Mouse (Mus musculus) spleen, postnatal 0 days (tissue): ENCODE results near the gene Med15. TPM values are rescaled to one million over a fixed set of nuclear protein-coding genes. Genes with fewer than 3 reads are reported as not detected.

ENCODE experiments used
- polyA plus RNA-seq: library from polyadenylated mRNA; unstranded; fragments of >200 nt; fragmentation: Nextera tagmentation; extraction: Ambion mirVana; gene quantifications from 2 replicates; pipeline ENCODE4 v1.2.1, GENCODE M21; 2015

The Med15 gene
- 22.2 and 23.2 TPM in 2 replicates for polyA plus RNA-seq

GRCm38 (mm10) chr16:17732841-17733340 is at the start of gene Med15:
Med15 (minus strand) TSS chr16:17732891.

GRCm38 (mm10) chr16:17759344-17759773 is 26.7 kb upstream of the Med15 start, which contains the start of gene Klhl22:
Klhl22 (plus strand) TSS chr16:17759618.

GRCm38 (mm10) chr16:17646310-17647114 is 86.2 kb downstream of the Med15 start, which contains the start of gene Ccdc74a:
Ccdc74a (plus strand) TSS chr16:17646470.

GRCm38 (mm10) chr16:17619198-17620105 is 113.2 kb downstream of the Med15 start, which contains the start of gene Smpd4:
Smpd4 (plus strand) TSS chr16:17619354.

Other genes starting within 250 kb of the Med15 start
- 0.10 TPM in 1 of 2 replicates, not detected in the other for gene Aifm3, start 243.3 kb downstream of the Med15 start, polyA plus RNA-seq
- 29.0 and 30.3 TPM in 2 replicates for gene Lztr1, start 224.2 kb downstream of the Med15 start, polyA plus RNA-seq
- 38.8 and 39.1 TPM in 2 replicates for gene Thap7, start 201.8 kb downstream of the Med15 start, polyA plus RNA-seq
- gene Lrrc74b, start 171.6 kb downstream of the Med15 start, polyA plus RNA-seq = 0.12 and 0.36 TPM in 2 replicates
- 0.31 and 0.46 TPM in 2 replicates for gene P2rx6, start 171.0 kb downstream of the Med15 start, polyA plus RNA-seq
- gene Slc7a4, start 149.7 kb downstream of the Med15 start, polyA plus RNA-seq = 6.8 and 7.6 TPM in 2 replicates
- 19.3 and 19.6 TPM in 2 replicates for gene Smpd4, start 113.5 kb downstream of the Med15 start, polyA plus RNA-seq
- gene Ccdc74a, start 86.4 kb downstream of the Med15 start, polyA plus RNA-seq = 17.1 and 17.8 TPM in 2 replicates
- gene Klhl22, start 26.7 kb upstream of the Med15 start, polyA plus RNA-seq = 15.6 and 18.8 TPM in 2 replicates
- 7.2 and 9.4 TPM in 2 replicates for gene Scarf2, start 64.4 kb upstream of the Med15 start, polyA plus RNA-seq
- gene B830017H08Rik, start 100.2 kb upstream of the Med15 start, polyA plus RNA-seq = not detected in 2 replicates
- 0.76 and 1.0 TPM in 2 replicates for gene Car15, start 105.5 kb upstream of the Med15 start, polyA plus RNA-seq
- 0.06 TPM in 1 of 2 replicates, not detected in the other for gene Gm20518, start 158.8 kb upstream of the Med15 start, polyA plus RNA-seq
- 0.04 TPM in 1 of 2 replicates, not detected in the other for gene Tssk1, start 161.3 kb upstream of the Med15 start, polyA plus RNA-seq
- gene Dgcr2, start 165.7 kb upstream of the Med15 start, polyA plus RNA-seq = 22.9 and 26.6 TPM in 2 replicates
- gene Tssk2, start 165.7 kb upstream of the Med15 start, polyA plus RNA-seq = not detected in 2 replicates
- gene Ess2, start 178.5 kb upstream of the Med15 start, polyA plus RNA-seq = 15.0 and 15.4 TPM in 2 replicates
- not detected in 2 replicates for gene Gsc2, start 182.2 kb upstream of the Med15 start, polyA plus RNA-seq
- 46.7 and 48.7 TPM in 2 replicates for gene Slc25a1, start 195.3 kb upstream of the Med15 start, polyA plus RNA-seq
- gene Vpreb2, start 247.5 kb upstream of the Med15 start, polyA plus RNA-seq = 2.2 and 4.0 TPM in 2 replicates